Mouse (Mus musculus): ENCODE data around the gene Bhlhe40.
A peak's percentile ranks its signal among the peaks of the same experiment; 100 is the strongest.

Bhlhe40 gene

DNA sequence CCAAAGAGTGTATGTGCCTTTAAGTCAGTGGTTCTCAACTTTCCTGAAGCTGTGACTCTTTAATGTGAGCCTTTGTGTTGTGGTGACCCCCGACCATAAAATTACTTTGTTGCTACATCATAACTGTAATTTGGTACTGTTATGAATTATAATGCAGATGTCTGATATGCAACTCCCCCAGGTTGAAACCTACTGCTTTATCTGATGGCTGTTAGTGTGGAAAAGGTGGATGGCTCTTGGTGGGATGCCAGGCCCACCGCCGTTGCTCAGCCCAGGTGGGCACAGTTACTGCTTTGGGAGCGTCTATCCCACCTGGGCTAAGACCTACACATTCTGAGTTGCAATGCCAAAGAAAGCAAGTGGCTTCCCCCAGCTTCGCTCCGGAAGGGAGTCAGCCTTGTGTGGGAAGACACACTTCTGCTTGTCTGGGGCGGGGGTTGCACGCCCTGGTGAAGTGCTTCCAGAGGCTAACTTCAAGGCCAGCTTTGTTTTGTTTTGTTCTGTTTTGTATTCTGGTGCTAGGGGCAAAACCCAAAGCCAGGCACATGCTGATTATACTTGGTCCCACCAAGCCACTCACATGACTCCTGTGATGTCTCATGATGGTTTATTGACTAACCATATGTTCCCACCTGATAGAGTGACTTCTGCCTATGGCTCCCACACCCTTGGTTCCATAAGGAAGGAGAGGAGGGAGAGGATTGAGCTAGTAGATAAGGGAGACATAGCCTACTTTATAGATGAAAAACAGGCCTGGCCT is 34.7 kb downstream of the Bhlhe40 start:
- no peak for DNase-seq (ENCODE audit: low spot score)

GRCm38 (mm10) chr6:108695844-108696821 is 35.7 kb downstream of the Bhlhe40 start:
- no peak for DNase-seq (ENCODE audit: low spot score)

GRCm38 (mm10) chr6:108696822-108697202 is 36.4 kb downstream of the Bhlhe40 start:
- no peak for DNase-seq (ENCODE audit: low spot score)

GRCm38 (mm10) chr6:108697345-108697744 is 36.9 kb downstream of the Bhlhe40 start:
- no peak for DNase-seq (ENCODE audit: low spot score)

- no peak for DNase-seq (ENCODE audit: low spot score)
These were observed 38.0 kb downstream of the Bhlhe40 start for GRCm38 (mm10) chr6:108698343-108698870.

GRCm38 (mm10) chr6:108699679-108700078 is 39.2 kb downstream of the Bhlhe40 start:
- DNase-seq (ENCODE audit: low spot score) = no peak

DNA sequence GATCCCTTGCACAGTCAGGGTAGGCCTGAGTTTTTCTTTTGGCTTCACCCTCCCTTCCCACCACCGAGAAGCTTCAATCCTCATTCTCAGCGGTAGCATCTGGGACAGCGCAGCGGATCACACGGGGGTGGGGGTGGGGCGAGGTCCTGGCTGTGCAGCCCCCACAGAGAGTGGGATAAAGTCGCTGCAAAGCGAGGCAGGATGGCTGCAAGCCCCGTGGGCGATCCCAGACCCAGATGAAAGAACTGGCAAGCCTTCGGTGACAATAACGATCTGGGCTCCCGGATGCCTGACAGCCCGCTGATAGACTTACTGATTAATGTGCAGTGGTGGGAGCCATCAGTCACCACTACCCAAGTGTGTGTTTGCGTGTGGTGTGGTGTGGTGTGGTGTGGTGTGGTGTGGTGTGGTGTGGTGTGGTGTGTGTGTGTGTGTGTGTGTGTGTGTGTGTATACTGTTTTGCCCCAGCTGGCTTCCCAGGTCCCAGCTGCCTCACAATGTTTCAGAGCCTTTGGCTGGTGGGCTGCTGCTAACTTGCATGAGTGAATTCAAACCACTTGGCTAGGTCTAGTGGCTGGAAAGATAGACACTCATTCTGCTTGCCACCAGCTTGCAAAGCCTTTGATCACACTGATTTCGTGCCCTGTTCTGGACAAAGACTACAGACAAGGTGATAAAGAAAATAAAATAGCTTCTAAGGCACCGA is 40.4 kb downstream of the Bhlhe40 start:
- no peak for DNase-seq (ENCODE audit: low spot score)

GRCm38 (mm10) chr6:108702648-108703047 is 42.2 kb downstream of the Bhlhe40 start:
- no peak for DNase-seq (ENCODE audit: low spot score)

DNA sequence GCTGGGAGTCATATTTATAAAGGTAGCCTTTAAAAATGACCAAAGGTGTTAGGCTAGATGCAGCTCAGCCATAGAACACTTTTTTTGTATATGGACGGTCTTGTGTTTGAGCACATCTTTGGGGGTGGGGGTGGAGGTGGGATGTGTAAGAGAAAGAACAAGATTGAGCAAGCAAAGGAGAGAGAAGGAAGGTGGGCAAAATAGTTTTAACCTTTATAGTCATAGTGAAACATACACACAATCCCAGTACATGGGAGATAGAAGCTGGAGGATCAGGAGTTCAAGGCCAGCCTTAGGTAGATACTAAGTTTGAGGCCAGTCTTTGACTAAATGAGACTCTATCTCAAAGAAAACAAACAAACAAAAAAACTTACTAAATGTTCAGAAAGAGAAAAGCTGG is 42.7 kb downstream of the Bhlhe40 start:
- no peak for DNase-seq (ENCODE audit: low spot score)

- no peak for DNase-seq (ENCODE audit: low spot score)
These were observed 44.1 kb downstream of the Bhlhe40 start for GRCm38 (mm10) chr6:108704316-108705080.

DNA sequence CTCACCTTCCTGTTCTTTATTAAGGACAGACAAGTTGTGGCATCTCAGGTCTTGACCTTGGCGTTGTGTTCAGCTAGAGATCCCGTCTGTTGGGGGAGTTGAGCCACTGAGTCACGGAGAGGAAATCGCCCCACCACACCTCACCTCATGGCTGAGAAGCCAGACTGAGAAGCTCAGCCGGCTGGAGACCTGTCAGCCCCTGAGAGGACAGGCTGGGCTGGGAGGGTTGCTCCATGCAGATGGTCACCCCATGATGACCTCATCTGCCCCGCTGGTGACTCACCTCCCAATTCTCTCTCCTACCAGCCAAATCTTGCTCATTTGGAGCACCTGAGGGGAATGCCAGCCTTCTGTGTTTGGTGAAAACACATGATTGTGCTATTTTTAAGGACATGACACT is 45.5 kb downstream of the Bhlhe40 start:
- DNase-seq (ENCODE audit: low spot score) = no peak

DNA sequence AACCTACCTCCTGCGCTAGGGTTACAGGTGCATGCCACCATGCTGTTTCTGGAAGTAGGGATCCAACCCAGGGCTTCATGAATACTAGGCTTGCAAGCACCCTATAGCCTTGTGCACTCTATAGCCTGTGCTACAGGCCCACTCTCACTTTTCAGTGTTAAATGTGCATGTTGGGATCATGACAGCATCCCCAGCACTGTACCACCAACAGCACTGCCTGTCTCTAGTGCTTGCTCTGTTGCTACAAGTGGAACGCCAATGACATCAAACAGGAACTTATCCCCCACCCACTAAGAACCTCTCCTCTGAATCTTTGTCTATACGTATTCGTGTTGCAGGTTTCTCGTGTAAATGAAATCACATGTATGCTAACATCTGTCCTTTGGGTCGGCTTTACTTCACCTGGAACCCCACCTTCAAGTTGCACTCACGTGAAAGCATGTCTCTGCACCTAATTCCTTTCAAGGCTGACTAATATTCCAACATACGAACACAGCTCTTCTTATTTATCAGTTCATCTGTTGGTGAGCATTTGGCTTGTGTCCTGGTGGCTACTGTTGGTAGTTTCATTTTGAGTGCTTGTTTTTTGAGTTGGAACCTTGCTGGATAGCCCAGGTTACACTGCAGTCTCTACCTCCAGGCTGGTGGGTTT is 46.7 kb downstream of the Bhlhe40 start:
- DNase-seq (ENCODE audit: low spot score) = no peak

DNA sequence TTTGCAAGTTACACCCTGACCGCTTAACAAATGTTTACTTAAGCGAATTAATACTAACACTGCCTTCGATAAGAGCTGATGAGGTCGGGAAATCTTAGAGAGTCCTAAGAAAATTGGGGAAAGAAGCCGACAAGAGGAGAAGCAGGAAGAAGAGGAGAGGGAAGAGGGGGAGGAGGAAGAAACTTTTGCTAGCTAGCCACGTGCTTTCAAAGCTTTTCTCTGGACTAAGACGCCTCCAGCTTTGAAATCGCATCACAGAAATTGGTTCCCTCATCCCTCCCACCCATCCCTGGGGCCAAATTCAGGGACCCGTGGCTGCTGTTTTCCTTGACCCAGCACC is 48.7 kb downstream of the Bhlhe40 start:
- no peak for DNase-seq (ENCODE audit: low spot score)

DNA sequence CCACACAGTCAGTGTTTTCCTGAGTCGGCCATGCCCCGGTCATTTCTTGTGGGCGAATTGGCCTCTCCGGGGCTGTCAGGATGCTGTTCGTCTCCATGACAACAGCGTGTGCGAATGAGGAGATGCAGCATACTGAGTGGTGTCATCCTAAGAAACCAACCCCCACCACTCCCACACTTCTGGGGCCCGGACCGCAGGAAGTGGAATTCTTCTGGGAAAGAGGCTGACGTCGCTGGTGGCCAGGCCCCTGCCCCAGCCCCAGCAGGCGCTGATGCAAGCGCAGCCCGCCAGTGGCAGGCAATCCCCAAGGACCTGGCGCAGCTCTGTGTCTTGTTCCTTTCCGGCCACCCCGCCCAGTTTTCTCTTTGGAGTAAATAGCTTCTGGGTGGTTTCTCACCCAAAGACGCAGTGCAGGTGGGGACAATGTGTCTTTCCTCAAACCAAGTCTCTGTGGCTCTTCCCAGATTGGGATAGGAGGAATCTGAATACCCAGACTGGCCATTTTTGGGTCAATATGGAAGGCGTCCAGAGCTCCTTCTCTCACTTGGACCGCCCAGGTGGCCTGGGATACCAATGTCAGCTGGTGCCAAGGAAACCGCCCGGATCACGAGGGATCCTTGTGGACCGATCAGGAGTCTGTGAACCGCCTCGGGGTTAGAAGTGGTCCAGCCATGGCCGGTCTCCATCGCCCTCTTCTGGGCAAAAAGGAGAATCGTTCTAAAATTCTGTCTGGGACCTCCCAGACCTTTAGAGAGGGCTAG is 49.2 kb downstream of the Bhlhe40 start:
- peak; percentile 96 for DNase-seq (ENCODE audit: low spot score)

- no peak for DNase-seq (ENCODE audit: low spot score)
These were observed 50.2 kb downstream of the Bhlhe40 start for GRCm38 (mm10) chr6:108710667-108711066.

GRCm38 (mm10) chr6:108711192-108711964 is 50.9 kb downstream of the Bhlhe40 start:
- no peak for DNase-seq (ENCODE audit: low spot score)

DNA sequence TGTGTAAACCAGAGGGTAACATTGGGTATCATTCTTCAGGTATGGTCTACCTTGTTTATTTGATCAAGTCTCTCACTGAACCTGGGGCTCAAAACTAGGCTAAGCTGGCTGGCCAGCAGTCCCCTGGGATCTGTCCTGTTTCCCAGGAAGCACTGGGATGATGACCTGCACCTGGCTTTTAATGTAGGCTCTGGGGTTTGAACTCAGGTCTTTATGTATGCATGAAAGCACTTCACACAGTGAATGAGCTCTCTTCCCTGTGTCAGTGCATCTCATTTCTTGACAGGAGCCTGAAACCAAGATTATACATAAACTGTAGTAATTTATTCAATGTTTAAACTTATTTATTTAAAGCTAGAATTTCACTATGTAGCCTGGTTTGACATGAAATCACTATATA is 51.7 kb downstream of the Bhlhe40 start:
- DNase-seq (ENCODE audit: low spot score) = no peak

DNA sequence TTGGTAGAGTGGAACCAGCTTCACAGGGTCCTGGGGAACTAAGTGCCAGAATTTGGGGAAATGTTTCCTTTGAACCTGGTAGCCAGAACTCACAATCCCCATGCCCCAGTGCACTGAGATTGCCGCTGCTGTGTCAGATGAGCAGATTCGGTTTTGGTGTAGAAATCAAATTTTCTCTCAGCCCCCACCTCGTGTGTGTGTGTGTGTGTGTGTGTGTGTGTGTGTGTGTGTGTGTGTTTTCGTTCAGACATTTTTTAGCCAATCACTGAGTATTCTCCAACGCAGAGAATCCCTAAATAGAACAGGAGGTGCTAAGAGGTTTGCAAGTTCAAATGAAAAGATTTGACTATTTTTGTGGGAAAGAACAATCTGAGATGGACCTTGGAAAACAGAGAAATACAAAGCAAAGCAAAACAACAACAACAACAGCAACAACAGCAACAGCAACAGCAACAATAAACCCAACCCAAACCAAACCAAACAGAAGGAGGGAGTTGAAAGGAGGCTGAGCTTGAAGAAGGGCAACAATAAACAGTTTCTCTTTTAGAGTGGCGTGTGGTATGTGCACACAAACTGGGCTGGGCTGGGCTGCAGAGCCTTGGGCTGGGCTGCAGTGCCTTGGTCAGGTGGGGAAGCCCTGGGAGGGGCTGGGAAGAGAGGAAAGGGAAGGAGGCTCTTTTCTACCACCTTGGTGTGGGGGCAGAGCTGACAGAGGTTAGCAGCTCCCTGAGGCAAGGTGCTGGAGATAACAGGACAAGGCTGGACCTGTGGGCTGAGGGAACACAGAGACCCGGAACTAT is 52.9 kb downstream of the Bhlhe40 start:
- DNase-seq (ENCODE audit: low spot score) = no peak
